Mouse (Mus musculus): ENCODE measurements around the gene Snx22. TPM values are rescaled to one million over a fixed set of nuclear protein-coding genes. Genes with fewer than 3 reads are reported as not detected.

The Snx22 gene
- polyA plus RNA-seq, 1 experiment from 2014 or later, result 13.1 TPM

DNA sequence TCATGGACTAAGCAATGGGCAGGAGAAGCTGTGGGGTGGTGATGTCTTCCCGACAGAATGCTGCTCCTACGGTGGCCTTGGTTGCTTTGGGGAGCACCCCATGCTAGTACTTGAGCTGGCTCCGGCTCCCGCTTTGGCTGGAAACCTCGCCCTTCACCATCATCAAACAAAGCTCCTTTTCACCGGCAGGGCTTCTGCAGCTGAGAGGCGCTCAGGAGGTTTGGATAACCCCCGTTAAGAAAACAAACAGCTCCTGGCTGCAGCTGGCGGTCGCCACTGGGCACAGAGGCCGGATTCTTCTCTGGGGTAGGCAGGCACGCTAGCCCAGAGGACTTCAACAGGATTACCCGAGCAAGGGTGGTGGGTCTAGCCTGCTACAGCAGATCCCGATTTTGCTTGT is 9.0 kb upstream of the Snx22 start:
- H3K27ac ChIP-seq (ENCODE audit: low read length), result peak overlapping the region; percentile 26
- H3K9me3 ChIP-seq (replicated peaks; ENCODE audit: control insufficient read depth, low read length, poor library complexity, severe bottlenecking), result no peaks in the 10 kb centered on the region
- ATAC-seq, result peak; percentile 25; the same call in 1 of the 2 replicates
- H3K4me2 ChIP-seq (ENCODE audit: low read length), result peak overlapping the region; percentile 33
- no peak overlapping the region for H3K4me3 ChIP-seq (ENCODE audit: low read depth, low read length)
- H3K9ac ChIP-seq (ENCODE audit: low read depth, low read length), result 0 out of 2 replicates have a peak overlapping the region, but pooled peaks have one; percentile 30
- no peaks in the 10 kb centered on the region for H3K27me3 ChIP-seq (ENCODE audit: control insufficient read depth, insufficient read depth, low read depth, low read length)
- H3K4me1 ChIP-seq (ENCODE audit: control insufficient read depth, insufficient read depth, low read length), result no peaks in the 10 kb centered on the region
- 11% methylated on average over 14 of the region's 14 CpGs for WGBS
- no peaks in the 10 kb centered on the region for H3K36me3 ChIP-seq (ENCODE audit: control insufficient read depth, insufficient read depth, low read length)

DNA sequence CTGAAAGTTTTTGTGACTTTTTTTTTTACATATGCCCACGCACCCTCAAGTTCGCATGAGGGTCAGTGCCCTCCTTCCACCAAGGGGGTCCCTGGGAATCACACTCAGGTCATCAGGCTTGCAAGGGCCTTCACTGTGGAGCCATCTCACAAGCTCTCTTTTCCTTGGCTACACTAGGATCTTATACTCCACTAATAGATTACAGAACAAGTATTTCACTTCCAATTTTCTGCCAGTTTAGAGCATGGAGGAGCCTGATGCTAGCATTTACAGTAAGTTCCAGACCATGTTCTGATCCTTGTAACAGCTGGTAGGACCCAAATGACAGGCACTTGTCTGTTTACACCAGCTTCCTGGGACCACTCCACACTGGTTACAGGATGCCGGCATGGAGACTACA is 8.6 kb upstream of the Snx22 start:
- no peak for ATAC-seq
- 70% methylated on average over 3 of the region's 3 CpGs for WGBS
- H3K9me3 ChIP-seq (replicated peaks; ENCODE audit: control insufficient read depth, low read length, poor library complexity, severe bottlenecking), result no peaks in the 10 kb centered on the region

DNA sequence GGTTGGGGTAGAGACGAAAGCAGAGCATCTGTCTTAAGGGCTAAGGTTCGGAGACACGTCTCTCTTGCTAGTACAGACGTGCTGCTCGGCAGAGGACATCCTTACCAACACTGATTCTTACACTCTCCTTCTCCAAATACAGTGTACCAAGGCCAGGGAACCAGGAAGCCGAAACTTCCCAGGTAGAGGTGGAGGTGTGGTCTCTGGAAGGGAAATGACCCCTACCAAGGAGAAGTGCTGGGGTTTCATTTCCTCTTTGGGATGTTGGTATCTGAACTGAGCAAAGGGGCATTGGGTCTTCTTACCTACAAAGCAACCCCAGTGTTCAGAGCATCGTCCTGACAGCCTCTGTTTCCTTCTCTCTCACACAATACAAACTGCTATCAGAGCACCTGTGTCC is 3.2 kb upstream of the Snx22 start:
- Histone ChIP-seq H3K27ac (ENCODE audit: low read length) (no peak overlapping the region), H3K4me3 (ENCODE audit: low read depth, low read length) (no peak overlapping the region), H3K9ac (ENCODE audit: low read depth, low read length) (no peak overlapping the region), H3K9me3 (replicated peaks; ENCODE audit: control insufficient read depth, low read length, poor library complexity, severe bottlenecking) (no peaks in the 10 kb centered on the region), H3K4me1 (ENCODE audit: control insufficient read depth, insufficient read depth, low read length) (peaks cover 9% of the 10 kb centered on the region; the same call in 1 of the 2 replicates), H3K4me2 (ENCODE audit: low read length) (no peak overlapping the region), H3K27me3 (ENCODE audit: control insufficient read depth, insufficient read depth, low read depth, low read length) (peaks cover 4% of the 10 kb centered on the region), H3K36me3 (ENCODE audit: control insufficient read depth, insufficient read depth, low read length) (no peaks in the 10 kb centered on the region)
- WGBS, result 89% methylated on average over 7 of the region's 7 CpGs
- no peak for ATAC-seq

More for the DNA sequence above, 8.6 kb upstream of the Snx22 start:
- H3K4me3 ChIP-seq (ENCODE audit: low read depth, low read length), result no peak overlapping the region
- H3K4me2 ChIP-seq (ENCODE audit: low read length), result peak overlapping the region; percentile 33
- no peaks in the 10 kb centered on the region for H3K4me1 ChIP-seq (ENCODE audit: control insufficient read depth, insufficient read depth, low read length)
- peak overlapping the region; percentile 26 for H3K27ac ChIP-seq (ENCODE audit: low read length)
- no peaks in the 10 kb centered on the region for H3K36me3 ChIP-seq (ENCODE audit: control insufficient read depth, insufficient read depth, low read length)
- H3K27me3 ChIP-seq (ENCODE audit: control insufficient read depth, insufficient read depth, low read depth, low read length), result no peaks in the 10 kb centered on the region
- 0 out of 2 replicates have a peak overlapping the region, but pooled peaks have one; percentile 30 for H3K9ac ChIP-seq (ENCODE audit: low read depth, low read length)

DNA sequence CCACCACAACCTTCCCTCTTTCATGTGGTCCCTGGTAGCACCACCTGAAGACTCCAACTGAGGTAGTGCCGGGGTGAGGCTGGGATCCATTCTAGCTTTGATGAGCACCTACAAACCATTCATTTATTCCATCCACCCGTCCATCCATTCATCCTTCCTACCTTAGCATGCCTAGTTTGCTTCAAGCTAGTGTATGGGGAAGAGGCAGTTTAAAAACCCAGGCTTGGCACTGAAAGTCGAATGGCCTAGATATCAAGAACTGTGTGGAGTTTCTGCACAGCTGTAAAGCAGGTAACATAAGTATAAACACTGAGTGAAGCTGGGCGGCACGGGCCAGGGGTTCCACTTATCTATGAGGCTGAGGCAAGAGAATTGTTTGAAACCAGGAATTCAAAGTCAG is 632 bp upstream of the Snx22 start:
- no peak overlapping the region; the same call in 1 of the 2 replicates for H3K4me2 ChIP-seq (ENCODE audit: low read length)
- ATAC-seq, result no peak
- no peak overlapping the region for H3K4me3 ChIP-seq (ENCODE audit: low read depth, low read length)

DNA sequence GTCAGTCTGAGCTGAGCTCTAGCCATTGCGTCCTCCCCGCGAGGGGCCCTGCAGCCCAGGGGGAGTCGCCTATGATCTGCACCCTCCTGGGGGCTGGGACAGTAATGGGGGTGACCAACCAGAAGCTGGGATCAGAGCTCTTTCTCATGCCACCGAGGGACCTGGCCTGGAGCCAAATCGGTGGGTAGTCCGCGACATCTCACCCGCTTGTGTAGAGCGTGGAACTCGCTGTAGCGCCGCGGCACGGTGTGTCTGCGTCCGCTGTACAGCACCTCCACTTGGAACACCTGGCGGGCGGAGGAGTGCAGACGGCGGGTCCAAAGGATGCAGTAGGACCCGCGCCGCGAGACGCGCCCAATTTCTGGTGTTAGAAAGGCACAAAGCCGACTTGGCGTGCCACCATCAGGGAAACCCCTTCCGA is 538 bp downstream of the Snx22 start:
- ATAC-seq, result peak; percentile 69
- peak overlapping the region; percentile 83 for H3K4me2 ChIP-seq (ENCODE audit: low read length)
- peaks cover 9% of the 10 kb centered on the region; the same call in 1 of the 2 replicates for H3K4me1 ChIP-seq (ENCODE audit: control insufficient read depth, insufficient read depth, low read length)
- H3K27ac ChIP-seq (ENCODE audit: low read length), result no peak overlapping the region
- peak overlapping the region; percentile 75 for H3K9ac ChIP-seq (ENCODE audit: low read depth, low read length)
- peaks cover 20% of the 10 kb centered on the region for H3K36me3 ChIP-seq (ENCODE audit: control insufficient read depth, insufficient read depth, low read length)
- WGBS, result under 1% methylated on average over 30 of the region's 30 CpGs
- no peaks in the 10 kb centered on the region for H3K9me3 ChIP-seq (replicated peaks; ENCODE audit: control insufficient read depth, low read length, poor library complexity, severe bottlenecking)
- peak overlapping the region; percentile 50 for H3K4me3 ChIP-seq (ENCODE audit: low read depth, low read length)
- peaks cover 4% of the 10 kb centered on the region for H3K27me3 ChIP-seq (ENCODE audit: control insufficient read depth, insufficient read depth, low read depth, low read length)

More for the DNA sequence above, 632 bp upstream of the Snx22 start:
- 90% methylated on average over 5 of the region's 5 CpGs for WGBS
- peaks cover 9% of the 10 kb centered on the region; the same call in 1 of the 2 replicates for H3K4me1 ChIP-seq (ENCODE audit: control insufficient read depth, insufficient read depth, low read length)
- peaks cover 4% of the 10 kb centered on the region for H3K27me3 ChIP-seq (ENCODE audit: control insufficient read depth, insufficient read depth, low read depth, low read length)
- no peaks in the 10 kb centered on the region for H3K9me3 ChIP-seq (replicated peaks; ENCODE audit: control insufficient read depth, low read length, poor library complexity, severe bottlenecking)
- H3K36me3 ChIP-seq (ENCODE audit: control insufficient read depth, insufficient read depth, low read length), result peaks cover 13% of the 10 kb centered on the region
- no peak overlapping the region for H3K27ac ChIP-seq (ENCODE audit: low read length)
- H3K9ac ChIP-seq (ENCODE audit: low read depth, low read length), result no peak overlapping the region

DNA sequence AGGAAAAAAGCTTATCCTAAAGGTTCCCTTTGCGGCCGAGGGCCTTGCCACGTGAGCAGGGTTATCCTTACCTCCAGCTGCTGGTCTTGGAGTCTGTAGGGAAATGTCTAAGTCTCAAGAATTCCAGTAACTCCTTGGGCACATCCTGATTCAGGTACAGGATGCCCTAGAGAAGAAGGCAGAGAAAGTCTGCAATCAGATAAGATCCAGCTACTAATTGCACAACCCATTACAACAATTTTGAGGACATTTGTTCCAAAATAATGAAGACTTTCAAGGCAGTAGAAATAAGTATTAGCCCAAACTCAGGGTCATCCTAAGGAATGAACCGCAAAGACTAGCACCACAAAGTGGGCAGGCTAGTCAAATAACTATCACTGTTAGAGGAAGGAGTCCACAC is 1.5 kb downstream of the Snx22 start:
- no peak overlapping the region for H3K4me2 ChIP-seq (ENCODE audit: low read length)

DNA sequence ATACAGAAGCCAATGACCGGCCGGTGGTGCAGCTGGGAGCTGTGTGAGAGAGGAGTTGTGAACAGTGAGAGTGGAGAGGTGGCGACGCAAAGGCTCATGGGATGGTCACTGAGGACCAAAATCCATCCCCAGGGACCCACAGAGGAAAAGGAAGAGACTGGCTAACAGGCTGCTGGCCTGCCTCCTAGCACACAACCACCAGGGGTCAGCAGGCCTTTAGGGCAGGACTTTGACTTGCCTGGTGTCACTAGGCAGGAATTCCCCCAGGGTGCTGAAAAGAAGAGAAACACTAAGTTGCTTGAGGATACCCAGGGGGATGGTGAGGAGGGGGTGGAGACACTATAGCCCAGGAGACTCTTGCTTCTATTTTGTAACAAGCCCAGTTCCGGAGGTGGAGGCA is 2.0 kb downstream of the Snx22 start:
- peaks cover 9% of the 10 kb centered on the region; the same call in 1 of the 2 replicates for H3K4me1 ChIP-seq (ENCODE audit: control insufficient read depth, insufficient read depth, low read length)
- no peak overlapping the region for H3K27ac ChIP-seq (ENCODE audit: low read length)
- peaks cover 4% of the 10 kb centered on the region for H3K27me3 ChIP-seq (ENCODE audit: control insufficient read depth, insufficient read depth, low read depth, low read length)
- WGBS, result 28% methylated on average over 5 of the region's 5 CpGs
- peaks cover 33% of the 10 kb centered on the region for H3K36me3 ChIP-seq (ENCODE audit: control insufficient read depth, insufficient read depth, low read length)
- H3K4me2 ChIP-seq (ENCODE audit: low read length), result no peak overlapping the region
- H3K9me3 ChIP-seq (replicated peaks; ENCODE audit: control insufficient read depth, low read length, poor library complexity, severe bottlenecking), result no peaks in the 10 kb centered on the region
- H3K9ac ChIP-seq (ENCODE audit: low read depth, low read length), result no peak overlapping the region
- ATAC-seq, result no peak
- H3K4me3 ChIP-seq (ENCODE audit: low read depth, low read length), result no peak overlapping the region

More for the DNA sequence above, 1.5 kb downstream of the Snx22 start:
- Histone ChIP-seq H3K36me3 (ENCODE audit: control insufficient read depth, insufficient read depth, low read length) (peaks cover 28% of the 10 kb centered on the region), H3K4me3 (ENCODE audit: low read depth, low read length) (no peak overlapping the region), H3K9ac (ENCODE audit: low read depth, low read length) (no peak overlapping the region), H3K4me1 (ENCODE audit: control insufficient read depth, insufficient read depth, low read length) (peaks cover 9% of the 10 kb centered on the region; the same call in 1 of the 2 replicates), H3K9me3 (replicated peaks; ENCODE audit: control insufficient read depth, low read length, poor library complexity, severe bottlenecking) (no peaks in the 10 kb centered on the region), H3K27ac (ENCODE audit: low read length) (no peak overlapping the region), H3K27me3 (ENCODE audit: control insufficient read depth, insufficient read depth, low read depth, low read length) (peaks cover 4% of the 10 kb centered on the region)
- no peak for ATAC-seq
- WGBS, result 58% methylated on average over 4 of the region's 4 CpGs

DNA sequence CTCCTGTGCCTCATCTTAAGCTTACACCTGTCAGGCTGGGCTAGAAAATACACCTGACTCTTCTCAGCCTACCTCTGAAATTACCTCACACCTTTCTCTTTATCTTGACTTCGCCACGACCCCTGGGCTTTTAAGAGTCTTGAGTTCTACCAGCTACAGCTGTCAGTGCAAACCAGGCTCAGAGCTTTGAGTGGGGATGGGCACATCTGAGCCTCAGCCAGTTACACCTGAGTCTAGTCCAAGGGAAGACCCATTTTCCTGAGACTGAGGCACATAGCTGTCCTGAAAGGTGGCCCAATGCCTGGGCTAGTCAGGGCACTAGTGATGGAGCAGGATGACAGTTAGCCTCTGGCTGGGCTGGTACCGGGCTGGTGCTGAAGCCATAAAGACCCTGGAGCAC is 2.7 kb downstream of the Snx22 start:
- no peak overlapping the region for H3K4me3 ChIP-seq (ENCODE audit: low read depth, low read length)
- H3K36me3 ChIP-seq (ENCODE audit: control insufficient read depth, insufficient read depth, low read length), result peaks cover 33% of the 10 kb centered on the region
- no peak overlapping the region for H3K9ac ChIP-seq (ENCODE audit: low read depth, low read length)
- peaks cover 4% of the 10 kb centered on the region for H3K27me3 ChIP-seq (ENCODE audit: control insufficient read depth, insufficient read depth, low read depth, low read length)
- no peak overlapping the region for H3K4me2 ChIP-seq (ENCODE audit: low read length)
- ATAC-seq, result no peak
- WGBS, result 91% methylated on average over 3 of the region's 3 CpGs
- H3K9me3 ChIP-seq (replicated peaks; ENCODE audit: control insufficient read depth, low read length, poor library complexity, severe bottlenecking), result no peaks in the 10 kb centered on the region
- H3K4me1 ChIP-seq (ENCODE audit: control insufficient read depth, insufficient read depth, low read length), result peaks cover 12% of the 10 kb centered on the region; the same call in 1 of the 2 replicates
- no peak overlapping the region for H3K27ac ChIP-seq (ENCODE audit: low read length)

DNA sequence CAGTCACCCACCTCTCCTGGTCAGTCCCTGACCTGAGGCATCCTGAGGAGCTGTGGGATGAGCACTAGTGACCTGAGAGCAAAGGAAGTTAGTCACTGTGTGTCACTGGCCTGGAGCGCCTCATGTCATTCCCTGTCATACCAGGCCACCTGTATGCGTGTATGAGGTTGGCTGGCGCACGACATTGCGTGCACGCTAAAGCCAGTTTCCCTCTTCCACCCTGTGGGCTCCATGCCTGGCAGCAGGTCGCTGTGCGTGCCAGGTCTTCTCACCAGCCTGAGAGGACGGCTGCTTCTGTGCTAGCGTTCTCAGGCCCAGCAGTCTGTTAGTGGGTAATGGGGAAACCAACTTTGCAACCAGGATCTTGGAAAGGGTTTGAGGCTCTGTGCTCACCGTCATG is 5.2 kb downstream of the Snx22 start:
- Histone ChIP-seq H3K36me3 (ENCODE audit: control insufficient read depth, insufficient read depth, low read length) (peaks cover 33% of the 10 kb centered on the region), H3K27ac (ENCODE audit: low read length) (no peak overlapping the region), H3K9me3 (replicated peaks; ENCODE audit: control insufficient read depth, low read length, poor library complexity, severe bottlenecking) (no peaks in the 10 kb centered on the region), H3K9ac (ENCODE audit: low read depth, low read length) (no peak overlapping the region), H3K4me3 (ENCODE audit: low read depth, low read length) (no peak overlapping the region), H3K27me3 (ENCODE audit: control insufficient read depth, insufficient read depth, low read depth, low read length) (peaks cover 4% of the 10 kb centered on the region), H3K4me2 (ENCODE audit: low read length) (no peak overlapping the region), H3K4me1 (ENCODE audit: control insufficient read depth, insufficient read depth, low read length) (peaks cover 24% of the 10 kb centered on the region)
- no peak for ATAC-seq
- 98% methylated on average over 11 of the region's 11 CpGs for WGBS
